Mouse (Mus musculus): ENCODE results near the gene Cds1. TPM values are rescaled to one million over a fixed set of nuclear protein-coding genes. Genes with fewer than 3 reads are reported as not detected.
A peak's percentile ranks its signal among the peaks of the same experiment; 100 is the strongest.

Cds1 gene
- total and polyA plus RNA-seq, 2 experiments from 2014 or later: 9.6 to 13.5 TPM

GRCm38 (mm10) chr5:101826531-101826970 is 61.6 kb downstream of the Cds1 start:
- no peak overlapping the region for H3K4me3 ChIP-seq (ENCODE audit: low read depth, low read length)
- no peaks in the 10 kb centered on the region for H3K9me3 ChIP-seq (ENCODE audit: low read length)
- H3K9ac ChIP-seq: no peak overlapping the region
- H3K4me1 ChIP-seq (ENCODE audit: insufficient read depth): no peaks in the 10 kb centered on the region; the same call in 1 of the 2 replicates
- peak; percentile 57 for DNase-seq
- ATAC-seq: peak; percentile 54
- H3K27me3 ChIP-seq (ENCODE audit: insufficient read depth, low read length): no peaks in the 10 kb centered on the region; the same call in 1 of the 2 replicates
- TF ChIP-seq CTCF (IDR thresholded peaks at IDR 0.05; ENCODE audit: low read depth): no peak
- H3K4me2 ChIP-seq (ENCODE audit: low read depth): peak overlapping the region; percentile 27; the same call in 1 of the 2 replicates
- peaks cover 4% of the 10 kb centered on the region; the same call in 1 of the 2 replicates for H3K36me3 ChIP-seq (ENCODE audit: insufficient read depth)
- 7% methylated on average over 15 of the region's 15 CpGs for WGBS
- H3K27ac ChIP-seq (ENCODE audit: low read depth, low read length): no peak overlapping the region

DNA sequence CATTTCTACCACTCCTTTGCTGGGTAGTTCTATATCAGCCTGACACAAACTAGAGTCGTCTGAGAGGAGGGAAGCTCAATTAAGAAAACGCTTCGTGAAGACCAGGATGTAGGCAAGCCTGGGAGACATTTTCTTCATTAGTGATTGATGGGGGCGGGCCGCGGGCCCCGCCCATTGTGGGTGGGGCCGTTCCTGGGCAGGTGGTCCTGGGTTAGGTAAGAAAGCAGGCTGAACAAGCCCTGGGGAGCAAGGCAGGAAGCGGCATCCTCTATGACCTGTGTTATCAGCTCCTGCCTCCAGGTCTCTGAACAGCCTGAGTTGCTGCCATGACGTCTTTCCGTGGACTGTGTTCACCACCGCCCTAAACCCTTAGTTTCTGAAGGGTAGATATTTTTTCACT is 62.5 kb downstream of the Cds1 start:
- no peak for TF ChIP-seq CTCF (IDR thresholded peaks at IDR 0.05; ENCODE audit: low read depth)
- Histone ChIP-seq H3K27ac (ENCODE audit: low read depth, low read length) (no peak overlapping the region), H3K9me3 (ENCODE audit: low read length) (no peaks in the 10 kb centered on the region), H3K9ac (no peak overlapping the region), H3K27me3 (ENCODE audit: insufficient read depth, low read length) (no peaks in the 10 kb centered on the region; the same call in 1 of the 2 replicates), H3K4me3 (ENCODE audit: low read depth, low read length) (no peak overlapping the region), H3K36me3 (ENCODE audit: insufficient read depth) (peaks cover 11% of the 10 kb centered on the region; the same call in 1 of the 2 replicates), H3K4me1 (ENCODE audit: insufficient read depth) (no peaks in the 10 kb centered on the region; the same call in 1 of the 2 replicates), H3K4me2 (ENCODE audit: low read depth) (no peak overlapping the region)
- ATAC-seq (no peak), DNase-seq (no peak)
- 40% methylated on average over 12 of the region's 12 CpGs for WGBS

DNA sequence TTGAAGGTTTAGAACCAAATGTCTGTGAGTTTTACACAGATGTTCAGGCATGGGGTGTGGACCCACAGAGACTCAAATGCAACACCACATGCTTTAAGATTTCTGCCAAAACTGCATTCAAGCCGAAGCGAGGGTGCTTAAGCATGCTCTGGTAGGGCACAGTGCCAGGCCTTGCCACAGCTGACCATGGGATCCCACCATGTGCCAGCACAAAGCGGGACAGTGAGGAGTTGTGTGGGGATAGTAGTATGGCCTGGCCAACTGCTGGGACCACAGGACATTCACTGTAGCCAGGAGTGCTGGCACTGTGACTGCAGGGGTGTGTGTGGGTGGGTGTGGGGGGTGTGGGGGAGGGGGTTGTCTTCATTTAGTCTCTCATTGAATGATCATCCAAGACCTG is 64.0 kb downstream of the Cds1 start:
- H3K36me3 ChIP-seq (ENCODE audit: insufficient read depth): peaks cover 18% of the 10 kb centered on the region
- no peak overlapping the region for H3K27ac ChIP-seq (ENCODE audit: low read depth, low read length)
- TF ChIP-seq CTCF (IDR thresholded peaks at IDR 0.05; ENCODE audit: low read depth): no peak
- no peak overlapping the region for H3K4me2 ChIP-seq (ENCODE audit: low read depth)
- no peaks in the 10 kb centered on the region; the same call in 1 of the 2 replicates for H3K4me1 ChIP-seq (ENCODE audit: insufficient read depth)
- H3K27me3 ChIP-seq (ENCODE audit: insufficient read depth, low read length): no peaks in the 10 kb centered on the region; the same call in 1 of the 2 replicates
- no peaks in the 10 kb centered on the region for H3K9me3 ChIP-seq (ENCODE audit: low read length)
- WGBS: 41% methylated on average over 3 of the region's 3 CpGs
- no peak overlapping the region for H3K4me3 ChIP-seq (ENCODE audit: low read depth, low read length)
- H3K9ac ChIP-seq: no peak overlapping the region
- ATAC-seq (no peak), DNase-seq (no peak)

DNA sequence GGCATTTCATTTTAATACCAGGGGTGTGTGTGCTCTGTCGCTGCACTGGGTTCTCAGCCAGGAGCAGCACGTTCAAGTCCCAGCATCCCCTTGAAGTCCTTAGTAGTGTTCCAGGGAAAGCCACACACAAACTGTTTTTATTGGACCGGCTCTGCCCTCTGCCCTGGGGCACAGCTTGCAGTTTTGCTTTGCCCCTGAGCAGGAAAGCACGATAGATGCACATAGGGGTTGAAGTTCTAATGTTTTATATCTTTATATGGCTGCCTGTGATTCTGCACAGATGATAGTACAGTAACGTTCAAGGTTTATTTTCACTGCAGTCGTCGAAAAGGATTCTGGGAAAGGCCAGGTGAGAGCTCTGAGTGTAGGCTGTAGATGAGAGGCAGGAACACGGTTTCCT is 65.2 kb downstream of the Cds1 start:
- no peak for ATAC-seq
- WGBS: 80% methylated on average over 8 of the region's 8 CpGs

GRCm38 (mm10) chr5:101832042-101832441 is 67.1 kb downstream of the Cds1 start:
- Histone ChIP-seq H3K4me3 (ENCODE audit: low read depth, low read length) (no peak overlapping the region), H3K36me3 (ENCODE audit: insufficient read depth) (peaks cover 41% of the 10 kb centered on the region), H3K4me1 (ENCODE audit: insufficient read depth) (no peaks in the 10 kb centered on the region), H3K9me3 (ENCODE audit: low read length) (no peaks in the 10 kb centered on the region), H3K27me3 (ENCODE audit: insufficient read depth, low read length) (no peaks in the 10 kb centered on the region), H3K27ac (ENCODE audit: low read depth, low read length) (no peak overlapping the region), H3K4me2 (ENCODE audit: low read depth) (no peak overlapping the region), H3K9ac (no peak overlapping the region)
- TF ChIP-seq CTCF (IDR thresholded peaks at IDR 0.05; ENCODE audit: low read depth): no peak
- WGBS: 90% methylated on average over 6 of the region's 6 CpGs
- ATAC-seq (no peak), DNase-seq (no peak)

More for the DNA sequence above, 65.2 kb downstream of the Cds1 start:
- Histone ChIP-seq H3K27ac (ENCODE audit: low read depth, low read length) (no peak overlapping the region), H3K4me2 (ENCODE audit: low read depth) (no peak overlapping the region), H3K9ac (no peak overlapping the region), H3K36me3 (ENCODE audit: insufficient read depth) (peaks cover 26% of the 10 kb centered on the region), H3K4me3 (ENCODE audit: low read depth, low read length) (no peak overlapping the region), H3K9me3 (ENCODE audit: low read length) (no peaks in the 10 kb centered on the region), H3K4me1 (ENCODE audit: insufficient read depth) (no peaks in the 10 kb centered on the region; the same call in 1 of the 2 replicates), H3K27me3 (ENCODE audit: insufficient read depth, low read length) (no peaks in the 10 kb centered on the region; the same call in 1 of the 2 replicates)
- no peak for TF ChIP-seq CTCF (IDR thresholded peaks at IDR 0.05; ENCODE audit: low read depth)
- no peak for DNase-seq

DNA sequence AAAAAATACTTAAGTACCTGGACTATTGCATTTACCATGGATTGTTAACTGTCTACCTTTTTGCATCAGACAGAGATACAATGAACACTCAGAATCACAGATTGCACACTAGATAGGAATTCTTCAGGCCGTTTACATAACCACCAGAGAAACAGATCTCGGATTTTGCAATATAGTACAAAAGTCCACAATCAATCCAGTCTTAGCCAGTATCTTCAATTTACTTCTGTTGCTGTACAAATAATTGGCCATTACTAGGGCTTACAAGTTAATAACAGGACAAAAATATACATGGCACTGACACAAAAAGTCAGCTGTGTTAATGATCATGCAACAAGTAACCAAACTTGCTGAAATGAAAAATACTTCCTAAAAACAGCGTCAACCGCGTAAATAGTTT is 68.1 kb downstream of the Cds1 start:
- no peak overlapping the region for H3K4me3 ChIP-seq (ENCODE audit: low read depth, low read length)
- 95% methylated on average over 5 of the region's 5 CpGs for WGBS

DNA sequence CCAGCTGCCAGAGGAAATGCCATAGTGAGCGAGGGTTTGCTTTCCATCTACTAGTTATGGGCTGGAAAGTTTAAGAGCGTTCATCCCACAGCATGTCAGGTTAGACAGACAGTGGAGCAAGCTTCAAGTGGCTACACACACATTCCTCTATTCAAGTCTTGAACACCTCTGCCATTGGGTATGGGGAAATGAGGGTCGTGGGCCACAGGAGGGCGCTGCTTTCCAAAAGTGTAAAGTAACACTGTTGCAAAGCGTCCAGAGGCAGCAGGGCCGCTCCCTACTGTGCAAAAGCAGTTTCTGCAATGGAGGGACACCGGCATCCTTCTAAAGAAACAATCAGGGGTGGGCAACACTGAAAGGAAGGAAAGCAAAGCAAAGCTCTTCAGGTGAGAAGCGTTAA is 68.9 kb downstream of the Cds1 start:
- no peak for ATAC-seq
- Histone ChIP-seq H3K27ac (ENCODE audit: low read depth, low read length) (no peak overlapping the region), H3K9me3 (ENCODE audit: low read length) (no peaks in the 10 kb centered on the region), H3K9ac (no peak overlapping the region), H3K4me1 (ENCODE audit: insufficient read depth) (no peaks in the 10 kb centered on the region), H3K36me3 (ENCODE audit: insufficient read depth) (peaks cover 48% of the 10 kb centered on the region), H3K4me3 (ENCODE audit: low read depth, low read length) (no peak overlapping the region), H3K27me3 (ENCODE audit: insufficient read depth, low read length) (no peaks in the 10 kb centered on the region), H3K4me2 (ENCODE audit: low read depth) (no peak overlapping the region)
- no peak for TF ChIP-seq CTCF (IDR thresholded peaks at IDR 0.05; ENCODE audit: low read depth)
- DNase-seq: no peak
- WGBS: 67% methylated on average over 8 of the region's 8 CpGs

More for the DNA sequence above, 68.1 kb downstream of the Cds1 start:
- Histone ChIP-seq H3K4me2 (ENCODE audit: low read depth) (no peak overlapping the region), H3K27ac (ENCODE audit: low read depth, low read length) (no peak overlapping the region), H3K4me1 (ENCODE audit: insufficient read depth) (no peaks in the 10 kb centered on the region), H3K36me3 (ENCODE audit: insufficient read depth) (peaks cover 47% of the 10 kb centered on the region), H3K9ac (no peak overlapping the region), H3K9me3 (ENCODE audit: low read length) (no peaks in the 10 kb centered on the region), H3K27me3 (ENCODE audit: insufficient read depth, low read length) (no peaks in the 10 kb centered on the region)
- no peak for TF ChIP-seq CTCF (IDR thresholded peaks at IDR 0.05; ENCODE audit: low read depth)
- DNase-seq (no peak), ATAC-seq (no peak)
